Mouse (Mus musculus): ENCODE measurements around the gene Taar1. TPM values are rescaled to one million over a fixed set of nuclear protein-coding genes. Genes with fewer than 3 reads are reported as not detected.

Gene Taar1
- polyA plus RNA-seq, 1 experiment from 2014 or later, result not detected

DNA sequence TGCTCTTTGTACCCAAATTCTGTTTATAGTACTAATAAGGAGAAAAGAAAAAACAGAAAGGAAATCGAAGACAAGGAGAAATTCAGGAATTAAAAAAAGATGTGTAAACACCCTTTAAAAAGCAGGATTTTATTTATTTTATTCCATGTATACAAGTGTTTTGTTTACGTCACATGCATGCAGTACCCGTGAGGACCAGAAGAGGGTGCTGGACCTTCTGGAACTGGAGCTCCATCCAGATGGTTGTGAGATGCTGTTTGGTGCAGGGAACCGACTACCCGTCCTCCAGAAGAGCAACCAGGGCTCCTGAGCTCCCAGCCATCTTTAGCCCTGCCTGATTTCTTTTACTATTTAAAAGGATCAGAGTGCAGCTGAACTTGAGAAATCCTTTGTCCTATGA is 22.3 kb downstream of the Taar1 start:
- no peaks in the 10 kb centered on the region for H3K27me3 ChIP-seq (ENCODE audit: insufficient read depth, low read length)
- H3K4me3 ChIP-seq (replicated peaks; ENCODE audit: low read depth, low read length), result no peak overlapping the region
- no peaks in the 10 kb centered on the region for H3K9me3 ChIP-seq (replicated peaks; ENCODE audit: low read length)
- ATAC-seq (replicated peaks; ENCODE audit: low FRiP score, low read depth) (no peak), DNase-seq (ENCODE audit: low spot score) (no peak)
- no peak overlapping the region for H3K4me2 ChIP-seq (ENCODE audit: low read length)
- no peaks in the 10 kb centered on the region for H3K36me3 ChIP-seq (ENCODE audit: insufficient read depth, low read length)
- H3K27ac ChIP-seq, result no peak overlapping the region
- TF ChIP-seq CTCF (IDR thresholded peaks at IDR 0.05; ENCODE audit: low read depth), result peak; percentile 48
- no peaks in the 10 kb centered on the region for H3K4me1 ChIP-seq (replicated peaks; ENCODE audit: insufficient read depth, low read length)
- 84% methylated on average over 5 of the region's 5 CpGs for WGBS
- no peak overlapping the region for H3K9ac ChIP-seq (ENCODE audit: low read depth, low read length)

DNA sequence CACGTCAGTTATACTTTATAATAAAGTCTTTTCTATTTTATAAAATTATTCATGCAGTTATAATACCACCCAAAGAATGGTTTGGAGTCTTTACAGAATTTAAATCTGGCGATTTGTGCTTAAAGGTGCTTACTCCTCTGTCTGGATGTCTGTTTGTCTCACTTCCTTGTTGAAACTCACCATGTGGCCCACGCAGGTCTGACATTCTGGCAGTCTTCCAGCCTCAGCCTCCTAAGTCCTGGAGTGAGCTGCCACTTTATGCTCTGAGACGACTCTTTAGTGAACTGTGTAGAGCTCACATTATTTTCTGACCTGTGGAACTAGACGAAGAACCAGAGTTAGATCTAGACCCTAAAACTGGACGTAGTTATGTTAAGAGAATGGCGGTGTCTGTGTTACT is 27.9 kb downstream of the Taar1 start:
- Histone ChIP-seq H3K4me1 (replicated peaks; ENCODE audit: insufficient read depth, low read length) (no peaks in the 10 kb centered on the region), H3K27ac (no peak overlapping the region), H3K4me3 (replicated peaks; ENCODE audit: low read depth, low read length) (no peak overlapping the region), H3K4me2 (ENCODE audit: low read length) (no peak overlapping the region), H3K36me3 (ENCODE audit: insufficient read depth, low read length) (no peaks in the 10 kb centered on the region), H3K27me3 (ENCODE audit: insufficient read depth, low read length) (no peaks in the 10 kb centered on the region), H3K9ac (ENCODE audit: low read depth, low read length) (no peak overlapping the region), H3K9me3 (replicated peaks; ENCODE audit: low read length) (no peaks in the 10 kb centered on the region)
- DNase-seq (ENCODE audit: low spot score), result no peak
- WGBS, result 57% methylated on average over 7 of the region's 7 CpGs
- ATAC-seq (replicated peaks; ENCODE audit: low FRiP score, low read depth), result no peak
- TF ChIP-seq CTCF (IDR thresholded peaks at IDR 0.05; ENCODE audit: low read depth), result no peak

DNA sequence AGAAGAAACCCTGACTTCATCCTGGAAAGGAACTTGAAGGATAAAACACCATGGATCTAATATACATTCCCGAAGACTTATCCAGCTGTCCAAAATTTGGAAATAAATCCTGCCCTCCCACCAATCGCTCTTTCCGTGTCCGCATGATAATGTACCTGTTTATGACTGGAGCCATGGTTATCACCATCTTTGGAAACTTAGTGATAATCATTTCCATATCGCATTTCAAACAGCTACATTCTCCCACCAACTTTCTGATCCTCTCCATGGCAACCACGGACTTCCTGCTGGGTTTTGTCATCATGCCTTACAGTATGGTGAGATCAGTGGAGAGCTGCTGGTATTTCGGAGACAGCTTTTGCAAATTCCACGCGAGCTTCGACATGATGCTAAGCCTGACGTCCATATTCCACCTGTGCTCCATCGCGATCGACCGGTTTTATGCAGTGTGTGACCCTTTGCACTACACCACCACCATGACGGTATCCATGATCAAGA is 29.4 kb downstream of the Taar1 start, which contains the start of gene Taar3:
Gene Taar3 (plus strand): TSS at position 51 of the 498 bp plus-strand sequence.
- no peak within 1 kb of the TSS for H3K9ac ChIP-seq (ENCODE audit: low read depth, low read length)
- H3K27ac ChIP-seq, result no peak within 1 kb of the TSS
- TF ChIP-seq CTCF (IDR thresholded peaks at IDR 0.05; ENCODE audit: low read depth), result no peak
- H3K4me3 ChIP-seq (replicated peaks; ENCODE audit: low read depth, low read length), result no peak within 1 kb of the TSS
- H3K9me3 ChIP-seq (replicated peaks; ENCODE audit: low read length), result no peaks in the 10 kb centered on the region
- 90% methylated on average over 16 of the region's 16 CpGs for WGBS
- DNase-seq (ENCODE audit: low spot score) (no peak), ATAC-seq (replicated peaks; ENCODE audit: low FRiP score, low read depth) (no peak)
- H3K27me3 ChIP-seq (ENCODE audit: insufficient read depth, low read length), result no peaks in the 10 kb centered on the region
- no peak within 1 kb of the TSS for H3K4me2 ChIP-seq (ENCODE audit: low read length)
- H3K4me1 ChIP-seq (replicated peaks; ENCODE audit: insufficient read depth, low read length), result no peaks in the 10 kb centered on the region
- no peaks in the 10 kb centered on the region for H3K36me3 ChIP-seq (ENCODE audit: insufficient read depth, low read length)

DNA sequence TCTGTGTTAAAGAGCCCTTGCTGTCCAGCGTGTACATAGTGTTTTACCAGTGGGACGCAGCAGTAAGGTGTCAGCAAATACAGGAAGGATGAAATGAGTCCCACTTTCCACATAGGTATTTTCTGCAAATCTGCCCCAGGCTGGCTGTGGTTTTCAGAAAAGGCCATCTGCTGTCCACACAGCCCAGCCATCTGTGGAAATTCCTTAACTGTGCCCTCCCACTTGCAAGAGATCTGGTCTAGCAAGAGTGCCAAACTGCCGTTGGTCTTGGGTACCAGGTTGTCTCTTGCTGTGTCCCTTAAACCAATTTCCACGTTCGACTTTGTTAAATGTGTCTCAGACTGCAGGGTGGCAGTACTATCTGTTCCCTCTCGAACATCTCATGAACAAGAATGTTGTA is 31.6 kb downstream of the Taar1 start:
- Histone ChIP-seq H3K27me3 (ENCODE audit: insufficient read depth, low read length) (no peaks in the 10 kb centered on the region), H3K27ac (no peak overlapping the region), H3K9ac (ENCODE audit: low read depth, low read length) (no peak overlapping the region), H3K4me3 (replicated peaks; ENCODE audit: low read depth, low read length) (no peak overlapping the region), H3K4me1 (replicated peaks; ENCODE audit: insufficient read depth, low read length) (no peaks in the 10 kb centered on the region), H3K4me2 (ENCODE audit: low read length) (no peak overlapping the region), H3K36me3 (ENCODE audit: insufficient read depth, low read length) (no peaks in the 10 kb centered on the region), H3K9me3 (replicated peaks; ENCODE audit: low read length) (no peaks in the 10 kb centered on the region)
- ATAC-seq (replicated peaks; ENCODE audit: low FRiP score, low read depth) (no peak), DNase-seq (ENCODE audit: low spot score) (no peak)
- 80% methylated on average over 6 of the region's 6 CpGs for WGBS
- TF ChIP-seq CTCF (IDR thresholded peaks at IDR 0.05; ENCODE audit: low read depth), result no peak

DNA sequence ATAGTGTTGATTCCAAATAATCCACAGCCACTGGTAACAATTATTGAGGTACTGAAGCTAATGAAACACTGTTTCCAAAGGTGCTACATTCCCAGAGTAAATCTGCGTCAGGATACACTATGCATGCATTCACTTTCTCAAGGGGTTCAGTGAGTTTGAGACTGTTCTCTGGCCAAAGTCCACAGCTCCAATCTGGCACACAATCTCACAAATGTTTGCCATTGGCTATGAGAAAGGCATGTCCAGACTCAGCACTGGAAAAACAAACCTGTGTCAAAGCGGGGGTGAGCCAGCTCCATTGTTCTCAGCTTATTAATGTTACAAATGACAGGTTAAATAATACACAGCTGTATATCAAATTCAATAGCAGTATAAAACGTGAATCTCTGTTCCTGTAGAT is 38.9 kb downstream of the Taar1 start:
- Histone ChIP-seq H3K4me3 (replicated peaks; ENCODE audit: low read depth, low read length) (no peak overlapping the region), H3K4me1 (replicated peaks; ENCODE audit: insufficient read depth, low read length) (no peaks in the 10 kb centered on the region), H3K9ac (ENCODE audit: low read depth, low read length) (no peak overlapping the region), H3K4me2 (ENCODE audit: low read length) (no peak overlapping the region), H3K9me3 (replicated peaks; ENCODE audit: low read length) (no peaks in the 10 kb centered on the region), H3K36me3 (ENCODE audit: insufficient read depth, low read length) (no peaks in the 10 kb centered on the region), H3K27me3 (ENCODE audit: insufficient read depth, low read length) (no peaks in the 10 kb centered on the region), H3K27ac (no peak overlapping the region)
- ATAC-seq (replicated peaks; ENCODE audit: low FRiP score, low read depth), result peak; percentile 80
- peak; percentile 33 for DNase-seq (ENCODE audit: low spot score)
- WGBS, result 24% methylated on average over 3 of the region's 3 CpGs
- TF ChIP-seq CTCF (IDR thresholded peaks at IDR 0.05; ENCODE audit: low read depth), result no peak

DNA sequence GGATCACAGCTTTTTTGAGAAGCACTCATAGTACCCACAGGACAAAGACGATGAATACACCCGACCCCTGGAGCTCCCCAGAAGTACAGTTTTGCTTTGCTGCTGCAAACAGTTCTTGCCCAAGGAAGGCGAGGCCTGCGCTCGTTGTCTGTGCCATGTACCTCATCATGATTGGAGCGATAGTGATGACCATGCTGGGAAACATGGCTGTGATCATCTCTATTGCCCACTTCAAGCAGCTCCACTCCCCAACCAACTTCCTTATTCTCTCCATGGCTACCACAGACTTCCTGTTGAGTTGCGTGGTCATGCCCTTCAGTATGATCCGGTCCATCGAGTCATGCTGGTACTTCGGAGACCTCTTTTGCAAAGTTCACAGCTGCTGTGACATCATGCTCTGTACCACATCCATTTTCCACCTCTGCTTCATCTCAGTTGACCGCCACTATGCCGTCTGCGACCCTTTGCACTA is 40.3 kb downstream of the Taar1 start, which contains the start of gene Taar4:
Gene Taar4 (plus strand): TSS at position 51 of the 472 bp plus-strand sequence.
- Histone ChIP-seq H3K4me2 (ENCODE audit: low read length) (no peak within 1 kb of the TSS), H3K9me3 (replicated peaks; ENCODE audit: low read length) (no peaks in the 10 kb centered on the region), H3K4me1 (replicated peaks; ENCODE audit: insufficient read depth, low read length) (no peaks in the 10 kb centered on the region), H3K4me3 (replicated peaks; ENCODE audit: low read depth, low read length) (no peak within 1 kb of the TSS), H3K9ac (ENCODE audit: low read depth, low read length) (no peak within 1 kb of the TSS), H3K27ac (no peak within 1 kb of the TSS), H3K27me3 (ENCODE audit: insufficient read depth, low read length) (no peaks in the 10 kb centered on the region), H3K36me3 (ENCODE audit: insufficient read depth, low read length) (no peaks in the 10 kb centered on the region)
- no peak for TF ChIP-seq CTCF (IDR thresholded peaks at IDR 0.05; ENCODE audit: low read depth)
- ATAC-seq (replicated peaks; ENCODE audit: low FRiP score, low read depth) (no peak), DNase-seq (ENCODE audit: low spot score) (no peak)
- WGBS, result 92% methylated on average over 13 of the region's 13 CpGs

DNA sequence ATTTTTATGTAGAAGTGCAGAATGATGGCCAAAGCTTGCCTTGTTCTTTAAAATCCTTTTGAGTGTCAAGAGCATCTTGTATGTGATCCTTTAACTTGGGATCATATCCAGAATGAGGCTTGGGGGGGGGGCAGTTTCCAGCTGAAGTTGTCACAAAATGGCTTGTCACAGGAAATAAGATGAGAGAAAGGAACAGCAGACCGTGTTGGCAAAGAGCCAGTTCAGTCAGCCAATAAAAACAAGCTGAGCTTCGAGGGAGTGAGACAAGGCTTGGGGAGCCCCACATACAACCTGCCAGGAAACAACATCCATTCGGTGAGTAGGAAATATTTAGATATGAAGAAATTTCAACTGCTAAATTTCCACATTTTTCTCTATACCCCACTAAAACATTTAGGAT is 43.3 kb downstream of the Taar1 start:
- Histone ChIP-seq H3K4me3 (replicated peaks; ENCODE audit: low read depth, low read length) (no peak overlapping the region), H3K27ac (no peak overlapping the region), H3K36me3 (ENCODE audit: insufficient read depth, low read length) (no peaks in the 10 kb centered on the region), H3K9ac (ENCODE audit: low read depth, low read length) (no peak overlapping the region), H3K9me3 (replicated peaks; ENCODE audit: low read length) (no peaks in the 10 kb centered on the region), H3K4me1 (replicated peaks; ENCODE audit: insufficient read depth, low read length) (no peaks in the 10 kb centered on the region), H3K27me3 (ENCODE audit: insufficient read depth, low read length) (no peaks in the 10 kb centered on the region), H3K4me2 (ENCODE audit: low read length) (no peak overlapping the region)
- ATAC-seq (replicated peaks; ENCODE audit: low FRiP score, low read depth) (no peak), DNase-seq (ENCODE audit: low spot score) (peak; percentile 23)
- WGBS, result 21% methylated on average over 3 of the region's 3 CpGs
- no peak for TF ChIP-seq CTCF (IDR thresholded peaks at IDR 0.05; ENCODE audit: low read depth)

Measured in kidney, postnatal 0 days (tissue).